Mouse (Mus musculus): ENCODE measurements around the gene 4931428L18Rik. TPM values are rescaled to one million over a fixed set of nuclear protein-coding genes. Genes with fewer than 3 reads are reported as not detected.

The 4931428L18Rik gene
- polyA plus RNA-seq, 1 experiment from 2014 or later: not detected

GRCm38 (mm10) chr1:31142288-31143094 lies 80.0 kb downstream of the 4931428L18Rik start:
- no peaks in the 10 kb centered on the region for H3K27me3 ChIP-seq (ENCODE audit: control insufficient read depth, insufficient read depth, low read length)
- no peak overlapping the region for H3K9ac ChIP-seq (ENCODE audit: low read length)
- no peaks in the 10 kb centered on the region for H3K4me1 ChIP-seq (ENCODE audit: control insufficient read depth, insufficient read depth, low read length)
- H3K4me3 ChIP-seq (ENCODE audit: low read depth, low read length): no peak overlapping the region
- H3K36me3 ChIP-seq (ENCODE audit: control insufficient read depth, insufficient read depth, low read length): no peaks in the 10 kb centered on the region
- no peaks in the 10 kb centered on the region for H3K9me3 ChIP-seq (ENCODE audit: control insufficient read depth, low read length)
- WGBS: 72% methylated on average over 8 of the region's 8 CpGs
- H3K4me2 ChIP-seq (ENCODE audit: low read depth): no peak overlapping the region
- no peak for DNase-seq (ENCODE audit: low spot score)
- H3K27ac ChIP-seq (ENCODE audit: low read depth, low read length): no peak overlapping the region
- ATAC-seq (ENCODE audit: insufficient read depth, low FRiP score, low TSS enrichment): no peak

- Histone ChIP-seq H3K4me3 (ENCODE audit: low read depth, low read length) (no peak overlapping the region), H3K9me3 (ENCODE audit: control insufficient read depth, low read length) (no peaks in the 10 kb centered on the region), H3K4me1 (ENCODE audit: control insufficient read depth, insufficient read depth, low read length) (no peaks in the 10 kb centered on the region), H3K4me2 (ENCODE audit: low read depth) (no peak overlapping the region), H3K9ac (ENCODE audit: low read length) (no peak overlapping the region), H3K27me3 (ENCODE audit: control insufficient read depth, insufficient read depth, low read length) (no peaks in the 10 kb centered on the region), H3K27ac (ENCODE audit: low read depth, low read length) (no peak overlapping the region), H3K36me3 (ENCODE audit: control insufficient read depth, insufficient read depth, low read length) (no peaks in the 10 kb centered on the region)
- ATAC-seq (ENCODE audit: insufficient read depth, low FRiP score, low TSS enrichment): no peak
- DNase-seq (ENCODE audit: low spot score): no peak
- 78% methylated on average over 3 of the region's 3 CpGs for WGBS
Observed at GRCm38 (mm10) chr1:31138387-31138786, 84.1 kb downstream of the 4931428L18Rik start.

- Histone ChIP-seq H3K36me3 (ENCODE audit: control insufficient read depth, insufficient read depth, low read length) (no peaks in the 10 kb centered on the region), H3K9me3 (ENCODE audit: control insufficient read depth, low read length) (no peaks in the 10 kb centered on the region), H3K4me2 (ENCODE audit: low read depth) (no peak overlapping the region), H3K27me3 (ENCODE audit: control insufficient read depth, insufficient read depth, low read length) (no peaks in the 10 kb centered on the region), H3K4me1 (ENCODE audit: control insufficient read depth, insufficient read depth, low read length) (no peaks in the 10 kb centered on the region), H3K27ac (ENCODE audit: low read depth, low read length) (no peak overlapping the region), H3K9ac (ENCODE audit: low read length) (no peak overlapping the region), H3K4me3 (ENCODE audit: low read depth, low read length) (no peak overlapping the region)
- DNase-seq (ENCODE audit: low spot score): no peak
- WGBS: 65% methylated on average over 4 of the region's 4 CpGs
- ATAC-seq (ENCODE audit: insufficient read depth, low FRiP score, low TSS enrichment): no peak
Observed at GRCm38 (mm10) chr1:31113466-31113865, 109.0 kb downstream of the 4931428L18Rik start.

DNA sequence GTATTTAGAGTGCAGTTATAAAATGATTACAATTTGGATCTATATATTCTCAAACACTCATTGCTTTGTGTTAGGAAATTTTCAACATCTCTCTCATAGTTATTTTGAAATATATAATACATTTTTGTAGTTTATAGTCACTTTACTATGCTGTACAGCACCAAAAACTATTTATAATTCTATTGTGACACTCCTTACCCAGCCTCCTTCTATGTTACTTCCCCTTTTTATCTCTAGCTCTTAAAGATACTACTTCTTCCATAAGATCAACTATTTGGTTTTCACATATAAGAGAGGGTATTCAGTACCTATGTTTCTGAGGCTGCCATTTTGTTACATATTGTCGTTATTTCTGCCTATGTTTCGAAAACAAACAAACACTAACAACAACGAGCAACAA lies 114.5 kb downstream of the 4931428L18Rik start:
- DNase-seq (ENCODE audit: low spot score) (no peak), ATAC-seq (ENCODE audit: insufficient read depth, low FRiP score, low TSS enrichment) (no peak)
- no peaks in the 10 kb centered on the region for H3K9me3 ChIP-seq (ENCODE audit: control insufficient read depth, low read length)
- H3K4me2 ChIP-seq (ENCODE audit: low read depth): no peak overlapping the region
- 94% methylated on average over 3 of the region's 3 CpGs for WGBS
- no peaks in the 10 kb centered on the region for H3K4me1 ChIP-seq (ENCODE audit: control insufficient read depth, insufficient read depth, low read length)
- no peak overlapping the region for H3K27ac ChIP-seq (ENCODE audit: low read depth, low read length)
- H3K36me3 ChIP-seq (ENCODE audit: control insufficient read depth, insufficient read depth, low read length): no peaks in the 10 kb centered on the region
- no peak overlapping the region for H3K4me3 ChIP-seq (ENCODE audit: low read depth, low read length)
- H3K27me3 ChIP-seq (ENCODE audit: control insufficient read depth, insufficient read depth, low read length): no peaks in the 10 kb centered on the region
- no peak overlapping the region for H3K9ac ChIP-seq (ENCODE audit: low read length)

DNA sequence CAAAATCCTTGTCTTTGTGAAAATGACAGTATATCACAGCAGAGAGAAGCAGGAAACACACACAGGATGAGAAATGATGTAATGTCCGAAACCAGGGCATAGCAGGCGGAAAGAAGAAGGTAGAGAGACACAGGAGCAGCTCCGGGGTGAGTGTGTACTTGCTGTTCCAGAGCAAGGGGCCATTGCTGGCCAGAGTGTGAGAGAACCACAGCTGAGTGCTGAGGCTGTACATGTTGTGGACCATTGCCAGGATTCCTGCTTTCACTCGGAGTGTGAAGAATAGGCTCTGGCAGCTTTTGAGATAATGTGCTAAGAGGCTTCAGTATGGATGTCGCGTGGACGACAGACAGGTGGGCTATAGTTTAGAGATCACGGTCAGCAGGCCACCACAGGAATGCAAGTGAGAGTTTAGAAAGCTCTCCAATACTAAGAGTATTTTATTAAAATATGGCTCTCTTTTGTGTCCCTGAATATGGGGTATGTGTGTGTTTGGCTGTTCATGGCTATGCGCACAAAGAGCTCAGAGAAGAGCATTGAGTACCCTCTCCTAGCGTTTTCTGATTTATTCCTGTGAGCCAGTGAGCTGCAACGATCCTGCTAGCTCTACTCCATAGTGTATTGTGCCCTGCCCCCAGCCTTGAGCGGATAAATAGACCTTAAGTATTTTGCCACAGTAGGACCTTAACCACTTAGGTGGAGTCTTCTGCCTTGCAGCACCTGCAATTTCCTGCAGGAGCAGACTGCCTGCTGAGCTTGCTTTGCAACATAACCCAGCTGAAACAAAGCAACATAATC lies 119.4 kb downstream of the 4931428L18Rik start:
- Histone ChIP-seq H3K4me1 (ENCODE audit: control insufficient read depth, insufficient read depth, low read length) (no peaks in the 10 kb centered on the region), H3K27ac (ENCODE audit: low read depth, low read length) (no peak overlapping the region), H3K36me3 (ENCODE audit: control insufficient read depth, insufficient read depth, low read length) (no peaks in the 10 kb centered on the region), H3K4me3 (ENCODE audit: low read depth, low read length) (no peak overlapping the region), H3K9me3 (ENCODE audit: control insufficient read depth, low read length) (no peaks in the 10 kb centered on the region), H3K4me2 (ENCODE audit: low read depth) (no peak overlapping the region), H3K27me3 (ENCODE audit: control insufficient read depth, insufficient read depth, low read length) (no peaks in the 10 kb centered on the region), H3K9ac (ENCODE audit: low read length) (no peak overlapping the region)
- no peak for ATAC-seq (ENCODE audit: insufficient read depth, low FRiP score, low TSS enrichment)
- DNase-seq (ENCODE audit: low spot score): no peak
- 84% methylated on average over 12 of the region's 12 CpGs for WGBS

GRCm38 (mm10) chr1:31102280-31102679 lies 120.2 kb downstream of the 4931428L18Rik start:
- Histone ChIP-seq H3K4me3 (ENCODE audit: low read depth, low read length) (no peak overlapping the region), H3K27me3 (ENCODE audit: control insufficient read depth, insufficient read depth, low read length) (no peaks in the 10 kb centered on the region), H3K27ac (ENCODE audit: low read depth, low read length) (no peak overlapping the region), H3K4me2 (ENCODE audit: low read depth) (no peak overlapping the region), H3K9ac (ENCODE audit: low read length) (no peak overlapping the region), H3K9me3 (ENCODE audit: control insufficient read depth, low read length) (no peaks in the 10 kb centered on the region), H3K36me3 (ENCODE audit: control insufficient read depth, insufficient read depth, low read length) (no peaks in the 10 kb centered on the region), H3K4me1 (ENCODE audit: control insufficient read depth, insufficient read depth, low read length) (no peaks in the 10 kb centered on the region)
- ATAC-seq (ENCODE audit: insufficient read depth, low FRiP score, low TSS enrichment) (no peak), DNase-seq (ENCODE audit: low spot score) (no peak)
- 87% methylated on average over 2 of the region's 2 CpGs for WGBS

- Histone ChIP-seq H3K4me2 (ENCODE audit: low read depth) (no peak overlapping the region), H3K9me3 (ENCODE audit: control insufficient read depth, low read length) (no peaks in the 10 kb centered on the region), H3K36me3 (ENCODE audit: control insufficient read depth, insufficient read depth, low read length) (no peaks in the 10 kb centered on the region), H3K9ac (ENCODE audit: low read length) (no peak overlapping the region), H3K4me3 (ENCODE audit: low read depth, low read length) (no peak overlapping the region), H3K4me1 (ENCODE audit: control insufficient read depth, insufficient read depth, low read length) (no peaks in the 10 kb centered on the region), H3K27ac (ENCODE audit: low read depth, low read length) (no peak overlapping the region), H3K27me3 (ENCODE audit: control insufficient read depth, insufficient read depth, low read length) (no peaks in the 10 kb centered on the region)
- ATAC-seq (ENCODE audit: insufficient read depth, low FRiP score, low TSS enrichment) (no peak), DNase-seq (ENCODE audit: low spot score) (no peak)
- 85% methylated on average over 3 of the region's 3 CpGs for WGBS
Observed at GRCm38 (mm10) chr1:31097208-31097607, 125.3 kb downstream of the 4931428L18Rik start.

DNA sequence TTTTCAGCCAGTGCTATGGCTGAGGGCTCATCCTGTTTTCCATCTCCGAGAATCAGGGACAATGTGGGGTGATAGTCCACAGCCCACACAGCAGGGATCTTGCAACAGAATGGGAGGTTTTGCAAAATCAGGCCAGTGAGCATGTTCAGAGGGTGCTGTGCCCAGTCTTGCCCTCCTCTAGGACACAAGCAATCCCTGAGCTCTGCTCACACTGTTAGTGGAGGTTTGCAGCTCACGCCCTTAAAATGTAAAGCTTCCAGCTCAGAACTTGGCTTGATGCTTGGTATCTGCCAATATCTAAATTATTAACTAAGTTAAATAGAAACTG lies 126.1 kb downstream of the 4931428L18Rik start:
- DNase-seq (ENCODE audit: low spot score): no peak

More for the DNA sequence above, 126.1 kb downstream of the 4931428L18Rik start:
- no peak overlapping the region for H3K4me2 ChIP-seq (ENCODE audit: low read depth)
- H3K9me3 ChIP-seq (ENCODE audit: control insufficient read depth, low read length): no peaks in the 10 kb centered on the region
- H3K4me3 ChIP-seq (ENCODE audit: low read depth, low read length): no peak overlapping the region
- no peaks in the 10 kb centered on the region for H3K36me3 ChIP-seq (ENCODE audit: control insufficient read depth, insufficient read depth, low read length)
- no peak overlapping the region for H3K27ac ChIP-seq (ENCODE audit: low read depth, low read length)
- H3K4me1 ChIP-seq (ENCODE audit: control insufficient read depth, insufficient read depth, low read length): no peaks in the 10 kb centered on the region
- 67% methylated on average over 2 of the region's 2 CpGs for WGBS
- no peaks in the 10 kb centered on the region for H3K27me3 ChIP-seq (ENCODE audit: control insufficient read depth, insufficient read depth, low read length)
- H3K9ac ChIP-seq (ENCODE audit: low read length): no peak overlapping the region
- ATAC-seq (ENCODE audit: insufficient read depth, low FRiP score, low TSS enrichment): no peak
